Mouse (Mus musculus) thymus, postnatal 25 days (tissue): Measurements from ENCODE around the gene Hecw1.
"Not testable (repeated sequence)": the region's sequence is repeated elsewhere in the genome, so short reads cannot be mapped to it uniquely, and the experiment has no call there.

Experiments used
- DNase-seq: peaks from one replicate; pipeline ENCODE4 v3.0.0; 2022

Gene Hecw1

GRCm38 (mm10) chr13:14327252-14327651, 195.8 kb downstream of the Hecw1 start:
- no peak for DNase-seq

GRCm38 (mm10) chr13:14306617-14307016, 216.4 kb downstream of the Hecw1 start:
- no peak for DNase-seq

DNA sequence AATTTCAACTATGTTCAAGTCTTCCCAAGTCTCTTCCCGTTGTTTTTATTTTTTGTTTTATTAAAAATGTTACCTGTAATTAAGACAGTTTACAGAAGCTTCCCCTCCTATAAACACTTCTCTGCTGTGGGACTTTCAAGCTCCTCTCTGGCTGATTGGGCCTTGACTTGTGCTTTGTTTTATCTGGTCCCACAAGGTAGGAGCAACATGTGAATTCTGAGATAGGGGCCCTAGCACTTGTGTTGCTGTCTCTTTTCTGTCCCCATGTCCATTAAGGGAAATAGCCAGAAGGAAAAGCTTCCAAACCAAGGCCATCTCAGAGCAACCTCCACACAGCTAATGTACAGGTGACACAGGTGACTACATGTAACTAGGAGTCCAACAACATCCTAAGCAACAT, 218.9 kb downstream of the Hecw1 start:
- DNase-seq: no peak

- DNase-seq: no peak
These were observed 220.1 kb downstream of the Hecw1 start for GRCm38 (mm10) chr13:14302921-14303320.

- DNase-seq: no peak
These were observed 233.0 kb downstream of the Hecw1 start for GRCm38 (mm10) chr13:14290016-14290415.

DNA sequence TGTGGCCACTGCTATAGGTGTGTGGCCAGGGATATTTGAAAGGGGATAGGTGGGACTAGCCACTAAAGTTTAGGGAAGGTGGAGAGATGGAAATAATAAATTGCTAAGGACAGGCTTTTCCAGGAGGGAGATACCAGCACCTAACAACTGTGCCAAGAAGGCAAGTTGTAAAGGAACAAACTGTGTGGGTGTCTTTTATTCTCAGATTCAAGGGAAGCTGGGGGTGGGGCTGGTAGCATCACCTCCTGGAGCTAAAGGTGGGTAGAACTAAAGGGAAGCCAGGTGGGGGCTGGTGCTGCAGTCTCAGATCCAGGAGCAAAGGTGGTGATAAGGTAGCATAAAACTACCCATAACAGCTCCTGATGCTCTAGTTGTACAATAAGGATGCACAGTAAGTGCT, 251.6 kb downstream of the Hecw1 start:
- no peak for DNase-seq

DNA sequence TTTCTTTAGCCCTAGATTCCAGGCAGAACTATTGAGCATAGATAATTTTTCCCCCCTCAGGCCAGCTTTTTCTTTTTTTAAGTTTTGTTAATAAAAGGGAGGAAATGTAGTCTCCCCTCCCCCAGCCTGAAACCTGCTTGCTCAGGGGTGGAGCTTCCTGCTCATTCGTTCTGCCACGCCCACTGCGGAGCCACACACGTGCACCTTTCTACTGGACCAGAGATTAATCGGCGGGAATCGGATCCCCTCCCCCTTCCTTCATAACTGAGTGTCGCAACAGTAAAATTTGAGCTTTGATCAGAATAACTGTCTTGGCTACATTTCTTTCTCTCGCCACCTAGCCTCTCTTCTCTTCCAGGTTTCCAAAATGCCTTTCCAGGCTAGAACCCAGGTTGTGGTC, 262.1 kb downstream of the Hecw1 start:
- not testable (repeated sequence) for DNase-seq

- DNase-seq: no peak
These were observed 277.1 kb downstream of the Hecw1 start for GRCm38 (mm10) chr13:14245946-14246345.

- no peak for DNase-seq
These were observed 343.4 kb downstream of the Hecw1 start for GRCm38 (mm10) chr13:14179669-14180068.

DNA sequence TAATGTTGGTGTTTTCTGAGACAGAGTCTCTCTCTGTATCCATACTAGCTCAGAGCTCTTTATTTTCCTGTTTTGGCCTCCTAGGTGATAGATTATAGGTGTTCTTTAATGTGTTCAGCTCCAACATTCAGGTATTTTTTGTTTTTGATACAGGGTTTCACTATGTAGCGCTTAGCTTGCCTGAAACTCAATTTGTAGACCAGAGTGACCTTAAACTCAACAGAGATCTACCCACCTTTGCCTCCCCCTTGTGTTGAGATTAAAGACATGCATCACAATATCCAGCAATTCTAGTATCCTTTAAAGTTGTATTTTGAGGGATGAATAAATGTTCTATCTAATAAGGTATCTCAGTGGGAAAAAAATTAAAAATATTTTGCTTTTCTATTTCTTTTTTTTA, 345.0 kb downstream of the Hecw1 start:
- no peak for DNase-seq
